Mouse (Mus musculus) liver, embryonic 14.5 days (tissue): Measurements from ENCODE around the gene Syt9.

Source experiments
- CTCF ChIP-seq: IDR thresholded peaks from 2 replicates; pipeline ENCODE4 v1.5.1; 2016; ENCODE audit warnings: antibody characterized with exemption, low read depth, control low read depth
- EP300 ChIP-seq: IDR thresholded peaks from 2 replicates; pipeline ENCODE4 v1.6.1; 2016; ENCODE audit warnings: antibody characterized with exemption, low read depth

- TF ChIP-seq CTCF, result no peak
- no peak for TF ChIP-seq EP300
Measured at GRCm38 (mm10) chr7:107593904-107594303, 223.4 kb downstream of the Syt9 start.
